Mouse (Mus musculus) embryonic fibroblast, embryonic 13.5 days (primary cell): ENCODE measurements around the gene Slk.

ENCODE experiments used
- CTCF ChIP-seq: IDR thresholded peaks from 2 replicates; pipeline ENCODE4 v1.5.1; 2011; ENCODE audit warnings: mild to moderate bottlenecking, control low read depth, low read length, moderate library complexity, borderline replicate concordance; ENCODE audit not compliant: insufficient read depth
- POLR2A ChIP-seq: IDR thresholded peaks from 2 replicates; pipeline ENCODE4 v1.6.1; 2011; ENCODE audit warnings: low read depth, mild to moderate bottlenecking, control low read depth, low read length, moderate library complexity

GRCm38 (mm10) chr19:47537300-47537792 lies 42.1 kb upstream of the Slk start, which contains the start of gene Stn1:
- no peak for TF ChIP-seq POLR2A
- TF ChIP-seq CTCF = no peak
